Mouse (Mus musculus) spleen, postnatal 4 days (tissue): ENCODE results near the gene Map1b.
A peak's percentile ranks its signal among the peaks of the same experiment; 100 is the strongest.

Experiments
- DNase-seq, 2 experiments: peaks; one replicate each; pipeline ENCODE4 v3.0.0; 2022; ENCODE audit warnings: low spot score in 2 of 2

Gene Map1b

GRCm38 (mm10) chr13:99410611-99411515 is 105.5 kb downstream of the Map1b start:
- no peak for DNase-seq

DNA sequence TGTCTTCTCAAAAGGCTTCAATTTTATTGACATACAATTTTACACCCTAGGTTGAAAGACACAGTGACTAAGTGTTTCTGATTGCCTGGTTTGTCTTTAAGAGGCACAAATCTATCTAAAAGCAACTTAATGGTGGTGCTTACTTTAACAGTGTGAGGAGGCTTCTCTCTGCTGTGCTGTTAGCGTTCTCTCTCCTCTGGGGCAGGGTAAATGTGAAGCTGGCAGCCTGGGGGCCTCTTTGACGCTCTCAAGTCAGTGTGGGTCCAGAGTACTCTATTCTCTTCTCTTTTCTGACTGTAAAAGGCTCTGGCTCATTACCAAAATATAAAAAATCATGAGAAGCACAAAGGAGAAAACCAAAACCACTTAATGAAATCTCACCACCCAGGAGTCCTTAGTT is 107.1 kb downstream of the Map1b start:
- no peak for DNase-seq

- no peak for DNase-seq
Measured at GRCm38 (mm10) chr13:99399373-99399772, 117.0 kb downstream of the Map1b start.

DNA sequence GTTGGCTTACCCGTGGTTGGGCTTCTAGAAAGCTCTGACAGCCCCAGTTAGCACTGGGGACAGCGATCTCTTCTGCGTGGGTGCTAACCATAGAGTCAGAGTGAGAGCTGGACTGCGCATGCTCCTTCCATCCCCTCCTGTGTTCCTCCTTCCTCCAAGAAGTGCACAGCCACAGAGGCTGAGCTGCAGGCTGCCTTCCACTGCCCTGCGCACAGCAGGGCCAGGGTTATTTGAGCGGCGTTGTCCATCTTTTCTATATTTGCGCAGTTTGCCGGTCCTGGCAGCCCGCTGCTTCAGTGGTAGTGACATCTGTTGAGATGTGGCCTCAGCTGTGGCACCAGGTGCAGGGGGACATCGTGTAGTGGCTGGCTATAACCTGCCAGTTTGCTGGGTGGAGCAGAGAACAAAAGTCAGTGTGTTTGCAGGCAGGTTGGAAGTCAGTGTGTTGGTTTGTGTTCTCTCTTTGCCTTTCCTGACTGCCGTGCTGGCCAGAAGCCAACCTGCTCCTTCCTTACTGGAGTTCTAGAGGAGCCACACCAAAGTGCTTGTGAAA is 118.1 kb downstream of the Map1b start:
- DNase-seq, result no peak

DNA sequence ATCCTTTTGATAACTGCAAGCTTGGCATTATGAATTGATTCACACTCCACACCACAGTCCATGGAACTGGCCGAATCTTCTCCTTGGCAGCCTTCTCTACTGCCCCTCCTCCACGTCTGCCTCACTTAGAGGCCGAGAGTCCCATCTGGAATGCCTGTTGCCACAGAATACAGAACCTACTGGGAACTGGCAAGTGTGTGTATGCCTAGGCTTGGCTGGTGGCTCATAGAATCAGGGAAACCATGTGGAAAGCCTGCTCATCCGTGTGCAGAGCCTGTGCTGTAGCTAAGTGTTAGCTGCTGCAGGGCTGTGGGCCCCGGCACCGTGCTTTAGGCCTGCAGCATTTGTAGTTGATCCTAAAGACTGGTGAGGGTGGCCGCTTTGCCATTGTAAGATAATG is 119.1 kb downstream of the Map1b start:
- DNase-seq, result no peak

DNA sequence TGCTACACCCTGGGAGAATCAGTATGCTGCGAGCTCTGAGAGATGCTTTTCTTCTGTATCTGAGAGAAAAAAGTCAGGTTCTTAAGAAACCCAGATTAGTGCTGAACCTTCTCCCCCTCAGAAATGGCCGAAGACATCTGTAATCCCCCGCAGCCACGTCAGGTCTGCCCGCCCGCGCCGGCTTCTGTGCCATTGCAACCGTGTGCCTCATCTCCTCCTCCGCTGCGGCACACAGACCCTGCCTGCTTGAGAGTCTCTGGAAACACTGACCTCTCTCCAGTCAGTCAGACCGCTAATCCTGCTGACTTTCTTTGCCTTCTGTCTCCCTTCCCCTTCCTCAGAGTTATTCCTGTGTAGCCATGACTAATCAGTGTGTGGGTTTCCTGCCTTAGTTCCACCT is 120.8 kb downstream of the Map1b start:
- DNase-seq, result no peak

DNA sequence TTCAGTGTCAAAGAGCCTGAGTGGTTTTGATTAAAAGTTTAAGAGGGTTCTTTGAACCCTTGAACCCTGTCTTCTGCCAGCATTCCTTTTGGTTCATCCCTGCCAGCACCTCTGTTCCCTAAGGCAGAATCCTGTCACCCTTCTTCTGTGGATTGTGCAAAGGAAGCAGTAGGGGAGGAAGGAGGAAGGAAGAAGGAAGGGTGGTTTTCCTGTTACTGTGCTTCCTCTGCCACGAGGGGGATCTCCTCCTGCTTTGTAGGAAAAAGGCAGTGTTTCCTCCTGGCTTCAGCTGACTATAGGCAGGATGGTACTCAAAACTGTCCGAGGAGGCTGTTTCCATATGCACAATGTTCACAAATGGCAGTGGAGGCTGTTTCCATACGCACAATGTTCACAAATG is 121.6 kb downstream of the Map1b start:
- no peak for DNase-seq

DNA sequence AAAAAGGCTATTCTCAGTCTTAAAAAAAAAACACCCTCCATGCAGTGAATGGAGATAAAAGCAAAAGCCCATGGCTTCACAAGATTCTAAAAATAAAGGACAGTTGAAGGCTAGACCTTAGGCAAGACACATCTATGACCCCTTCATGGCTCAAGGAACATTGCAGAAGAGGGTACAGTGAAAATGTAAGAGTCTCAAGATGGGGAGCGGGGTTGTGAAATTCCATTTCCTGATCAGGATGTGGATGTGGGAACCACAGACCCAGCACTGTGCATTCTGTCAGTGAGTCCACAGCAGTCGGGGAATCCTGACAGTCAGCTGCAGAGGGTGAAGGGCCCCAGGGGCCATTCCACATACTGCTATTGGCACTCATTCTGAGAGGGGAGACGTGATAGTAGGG is 123.2 kb downstream of the Map1b start:
- no peak for DNase-seq

GRCm38 (mm10) chr13:99391417-99391816 is 124.9 kb downstream of the Map1b start:
- no peak for DNase-seq

GRCm38 (mm10) chr13:99387901-99388811 is 128.2 kb downstream of the Map1b start:
- DNase-seq, result no peak

GRCm38 (mm10) chr13:99386341-99386740 is 130.0 kb downstream of the Map1b start:
- DNase-seq, result no peak

DNA sequence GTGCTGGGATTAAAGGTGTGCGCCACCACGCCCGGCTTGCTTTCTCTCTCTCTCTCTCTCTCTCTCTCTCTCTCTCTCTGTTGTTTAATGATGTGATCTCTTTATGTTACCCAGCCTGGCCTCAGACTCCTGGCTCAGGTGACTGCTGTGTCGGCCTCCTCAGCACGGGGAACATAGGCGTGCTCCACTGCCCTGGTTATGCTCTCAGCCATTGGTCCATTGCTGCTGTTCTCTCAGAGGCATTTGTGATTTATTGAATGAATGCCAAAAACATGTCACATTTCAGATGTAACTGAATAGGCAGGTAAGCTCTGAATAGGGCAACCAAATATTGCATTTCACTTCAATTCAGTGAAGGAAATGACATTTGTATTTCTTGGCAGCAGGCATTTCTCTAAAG is 130.4 kb downstream of the Map1b start:
- DNase-seq, result no peak

DNA sequence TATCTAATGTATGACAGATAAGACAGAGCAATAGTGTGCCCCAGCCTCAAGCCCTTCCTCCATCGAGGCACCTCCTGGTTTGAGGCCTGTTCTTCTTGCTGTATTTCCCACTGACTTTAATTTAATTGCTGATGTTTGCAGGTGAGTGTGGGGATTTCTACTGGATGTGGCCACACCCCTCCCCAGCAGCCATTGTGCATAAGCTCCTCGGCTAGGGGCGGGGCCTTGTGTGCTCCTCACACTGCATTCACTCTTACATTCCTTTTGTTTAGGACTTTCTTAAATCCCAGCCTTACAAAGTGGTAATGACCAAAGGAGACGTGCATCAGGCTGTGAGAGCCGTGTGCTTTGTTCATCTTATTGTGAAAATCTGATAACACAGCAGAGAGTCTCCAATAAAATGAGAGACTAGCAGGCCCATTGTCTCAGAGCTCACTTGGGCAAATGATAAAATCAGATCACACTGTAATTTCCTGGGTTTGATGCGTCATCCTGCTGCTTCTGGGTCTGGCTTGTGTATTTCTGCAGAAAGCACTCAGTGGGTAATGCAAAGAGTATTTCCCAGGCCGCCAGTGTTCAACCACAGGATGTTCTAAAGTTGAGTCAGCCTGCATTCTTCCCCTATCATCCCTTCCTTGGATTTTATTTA is 131.7 kb downstream of the Map1b start:
- no peak for DNase-seq

DNA sequence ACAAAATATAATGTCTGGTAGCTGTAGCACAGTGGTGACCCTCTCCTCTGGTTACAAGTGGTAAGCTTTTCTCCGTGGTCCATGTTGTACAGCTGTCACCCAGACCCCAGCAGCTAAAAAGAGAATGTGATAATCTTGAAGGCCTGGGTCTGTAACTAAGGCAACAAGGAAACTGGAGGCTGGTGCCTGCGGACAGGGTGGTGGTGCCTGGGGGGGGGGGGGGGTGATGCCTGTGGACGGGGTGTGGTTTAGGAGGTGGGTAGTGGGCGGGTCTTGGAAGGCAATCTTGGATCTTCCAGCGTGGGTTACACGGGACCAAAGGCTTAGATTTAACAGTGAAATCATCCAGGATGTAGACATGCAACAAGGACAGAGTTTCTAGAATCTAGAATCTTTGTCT is 134.0 kb downstream of the Map1b start:
- no peak for DNase-seq

GRCm38 (mm10) chr13:99378223-99378622 is 138.1 kb downstream of the Map1b start:
- DNase-seq, result no peak

DNA sequence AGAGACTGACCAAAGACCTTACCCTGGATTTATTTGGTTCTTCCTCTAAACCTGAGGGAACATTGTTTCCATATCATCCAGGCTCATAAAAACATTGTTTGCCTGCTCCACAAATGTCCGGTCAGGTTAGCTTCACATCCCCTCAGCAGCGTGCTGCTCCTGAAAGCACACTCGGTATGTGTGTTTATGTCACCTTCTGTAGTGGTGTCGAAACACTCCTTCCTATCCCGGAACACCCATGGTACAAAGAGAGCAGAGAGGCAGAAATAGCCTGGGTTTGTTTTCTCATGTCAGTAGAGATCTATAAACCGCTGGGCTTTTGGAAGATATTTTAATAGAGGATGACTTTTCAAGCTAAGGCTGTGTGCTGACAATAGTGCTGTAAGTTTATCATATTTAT is 139.3 kb downstream of the Map1b start:
- DNase-seq, result no peak

GRCm38 (mm10) chr13:99375550-99375949 is 140.8 kb downstream of the Map1b start:
- DNase-seq, result peak; percentile 33 to 76

DNA sequence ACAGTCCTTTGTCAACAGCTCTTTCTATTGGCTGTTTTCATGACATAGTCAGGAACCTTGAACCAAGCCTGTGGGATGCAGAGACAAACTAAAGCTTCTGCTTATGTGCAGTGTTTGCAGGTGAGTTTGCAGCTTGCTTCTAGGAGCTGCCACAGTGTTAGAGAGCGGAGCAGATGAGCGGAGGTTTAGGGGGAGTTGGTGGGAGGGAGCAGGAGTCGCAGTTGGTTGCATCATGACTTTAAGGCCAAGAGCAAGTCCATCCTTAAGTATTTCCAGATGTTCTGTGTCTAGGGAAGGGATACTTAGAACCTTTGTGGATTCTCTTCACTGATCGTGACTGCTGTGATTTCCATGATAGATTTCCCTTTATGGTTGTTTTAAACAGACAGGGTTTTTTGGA is 142.1 kb downstream of the Map1b start:
- DNase-seq, result no peak

DNA sequence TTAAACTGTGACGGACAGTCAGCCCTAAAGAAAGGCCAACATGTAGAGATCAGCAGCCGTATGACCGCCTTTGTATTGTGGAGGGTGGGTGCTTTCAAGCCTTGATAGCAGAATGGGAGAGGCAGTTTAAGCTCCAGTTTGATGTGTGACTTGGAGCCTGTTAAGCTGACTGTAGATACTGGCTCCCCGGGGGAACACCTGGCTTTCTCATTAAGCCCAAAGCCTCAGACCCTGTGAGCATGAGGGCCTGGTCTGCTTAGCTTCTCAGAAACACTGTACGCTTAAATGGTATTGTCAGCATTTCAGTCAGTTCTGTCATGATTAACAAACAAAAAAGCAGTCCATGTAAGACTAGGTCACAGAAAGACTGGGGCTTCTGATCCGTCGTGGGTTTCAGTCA is 142.7 kb downstream of the Map1b start:
- no peak for DNase-seq
